Mouse (Mus musculus): Measurements from ENCODE around the gene Gm49711.

Gene Gm49711

DNA sequence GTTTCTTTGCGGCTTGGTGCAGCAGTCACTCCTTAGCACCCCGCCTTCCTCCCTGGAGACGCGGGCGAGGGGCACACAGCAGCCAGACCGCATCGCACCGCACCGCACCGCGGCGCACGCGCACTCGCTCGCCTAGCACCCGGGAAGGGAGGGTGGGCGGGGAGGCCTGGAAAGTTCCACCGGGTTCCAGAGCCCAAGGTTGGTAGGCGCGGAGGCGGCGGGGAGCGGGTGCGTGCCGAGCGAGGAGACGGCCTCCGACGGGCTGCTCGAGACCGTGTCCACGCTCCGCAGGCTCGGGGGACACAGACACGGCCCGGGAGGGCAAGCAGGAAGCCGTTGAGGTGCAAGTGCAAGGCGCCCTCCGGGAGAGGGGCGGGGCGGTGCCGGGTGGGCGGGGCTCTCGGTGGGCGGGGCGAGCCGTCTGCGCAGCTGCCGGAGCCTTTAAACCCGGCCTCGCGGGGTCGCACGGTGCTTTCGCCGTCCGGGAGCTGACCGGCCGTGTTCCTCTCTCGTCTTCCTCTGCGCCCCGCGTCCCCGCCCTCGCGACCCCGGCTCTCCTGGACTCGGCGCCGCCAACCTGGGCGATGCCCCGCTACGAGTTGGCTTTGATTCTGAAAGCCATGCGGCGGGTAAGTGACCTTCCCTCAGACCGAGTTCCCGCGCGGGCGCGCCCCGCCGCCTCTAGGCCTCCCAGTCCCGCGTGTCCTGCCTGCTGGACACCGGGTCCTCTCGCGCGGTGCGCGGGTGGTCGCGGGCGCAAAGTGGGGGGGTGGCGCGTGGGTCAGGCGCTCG, at the start of gene Gm49711, which contains the start of the genes Mrps6 and Slc5a3:
TSS of gene Gm49711 (plus strand) at position 465 of the 792 bp plus-strand sequence.
TSS of gene Mrps6 (plus strand) at position 419 of the 792 bp plus-strand sequence.
TSS of gene Slc5a3 (plus strand) at position 471 of the 792 bp plus-strand sequence.
- peak; percentile 80 for DNase-seq (ENCODE audit: low spot score)

DNA sequence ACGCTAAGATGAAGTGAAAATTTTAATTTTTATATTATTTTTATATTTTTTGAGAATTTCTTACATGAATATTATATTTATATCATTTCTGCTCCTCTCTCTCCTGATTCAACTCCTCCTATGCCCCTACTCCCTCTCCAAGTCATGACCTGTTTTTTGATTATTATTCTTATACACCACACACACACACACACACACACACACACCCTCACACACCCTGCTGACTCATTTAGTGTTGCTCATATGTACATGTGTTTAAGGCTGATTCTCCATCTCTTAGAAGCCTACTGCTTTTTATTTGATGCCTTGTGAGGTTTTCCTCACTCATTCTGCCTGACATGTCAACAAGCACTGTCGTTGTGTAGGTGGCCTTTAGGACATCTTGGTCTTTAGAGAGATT, 48.5 kb upstream of the Gm49711 start:
- DNase-seq (ENCODE audit: low spot score) = no peak

DNA sequence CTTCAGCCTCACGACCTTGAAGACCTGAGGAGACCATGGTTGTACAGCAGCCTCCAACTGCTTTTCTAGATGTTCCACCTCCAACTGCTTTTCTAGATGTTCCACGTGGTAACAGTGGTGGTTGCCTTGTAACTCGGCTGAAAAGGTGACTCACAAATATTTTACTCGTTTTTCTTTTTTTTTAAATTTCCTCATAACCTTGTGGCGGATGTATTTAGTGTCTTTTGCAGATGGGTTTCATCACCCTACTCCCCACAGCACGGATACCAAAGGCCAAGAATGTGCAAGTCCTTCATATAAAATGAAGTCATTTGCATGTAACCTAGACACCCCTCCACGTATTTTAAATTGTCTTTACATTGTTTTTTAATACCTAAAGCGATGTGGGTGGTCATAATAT, 41.3 kb upstream of the Gm49711 start:
- no peak for DNase-seq (ENCODE audit: low spot score)

DNA sequence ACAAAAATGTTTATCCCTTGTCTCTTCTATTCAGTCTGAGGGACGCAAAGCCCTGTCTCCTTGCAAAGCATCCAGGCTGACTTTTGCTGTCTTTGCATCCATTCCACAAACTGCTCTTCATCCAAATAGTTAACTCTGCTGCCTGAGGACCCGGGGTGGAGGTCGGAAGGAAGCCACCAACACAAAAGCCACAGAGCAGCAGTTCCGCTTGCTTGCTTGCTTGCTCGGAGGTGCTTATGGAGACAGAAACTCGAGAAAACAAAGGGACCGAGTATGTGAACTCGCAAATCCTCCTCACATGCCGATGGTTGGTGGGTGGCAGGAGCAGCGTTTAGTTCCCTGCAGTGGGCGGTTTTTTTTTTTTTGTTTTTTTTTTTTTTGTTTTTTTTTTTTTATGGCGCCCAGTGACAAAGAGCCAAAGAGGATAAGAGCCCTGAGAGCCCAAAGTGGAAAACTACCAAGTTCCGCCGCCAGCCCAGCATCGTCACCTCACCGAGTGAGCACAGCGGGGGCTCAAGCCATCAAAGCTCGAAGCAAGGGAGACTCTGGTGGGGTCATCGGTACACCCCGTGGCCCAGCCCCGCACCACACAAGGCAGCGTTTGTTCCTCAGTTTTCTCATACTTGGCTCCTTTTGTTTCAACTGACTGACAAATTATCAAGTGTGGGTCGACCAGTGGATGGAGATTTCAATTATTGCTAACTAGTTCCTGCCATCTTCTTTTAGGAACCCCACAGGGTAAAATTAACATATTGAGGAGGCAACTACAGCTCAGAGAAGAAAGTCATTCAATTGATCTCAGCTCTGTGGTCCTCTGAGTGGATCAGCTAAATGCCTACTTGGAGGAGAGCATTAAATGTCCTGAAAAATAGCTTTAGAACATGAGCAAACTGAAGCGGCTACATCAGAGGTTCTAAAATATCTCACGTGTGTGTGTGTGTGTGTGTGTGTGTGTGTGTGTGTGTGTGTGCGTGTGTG, 38.7 kb upstream of the Gm49711 start:
- no peak for DNase-seq (ENCODE audit: low spot score)

DNA sequence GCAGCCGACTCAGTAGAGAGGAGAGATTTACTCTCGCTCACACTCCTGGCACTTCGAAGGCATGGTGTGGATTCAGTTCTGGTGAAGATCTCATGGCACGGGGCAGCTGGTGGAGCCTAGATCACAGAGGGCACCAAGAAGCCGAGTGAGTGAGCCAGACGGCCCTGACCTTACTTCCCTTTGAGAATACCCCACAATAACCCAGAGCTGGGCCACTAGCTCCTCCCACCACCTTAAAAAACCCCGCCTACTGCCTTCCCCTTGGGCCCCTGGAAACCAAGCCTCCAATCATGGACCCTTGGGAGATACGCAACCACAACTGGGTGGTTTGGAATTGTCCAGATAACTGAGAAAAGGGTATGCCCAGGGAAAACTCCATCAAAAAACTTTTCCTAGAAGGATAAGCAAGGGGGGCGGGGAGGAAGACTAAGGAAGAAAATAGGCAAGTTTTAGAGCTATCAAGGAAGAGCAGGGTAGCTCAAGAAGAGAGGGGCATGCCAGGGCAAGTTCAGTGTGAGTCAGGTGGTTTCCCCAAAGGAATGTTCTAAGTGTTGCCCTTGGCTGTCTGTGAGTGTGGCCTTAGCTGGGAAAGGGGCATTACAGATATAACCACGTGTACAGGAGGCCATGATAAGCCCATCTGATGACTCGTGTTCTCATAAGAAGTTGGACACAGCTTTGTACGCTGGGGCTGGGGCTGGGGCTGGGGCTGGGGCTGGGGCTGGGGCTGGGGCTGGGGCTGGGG, 36.3 kb upstream of the Gm49711 start:
- no peak for DNase-seq (ENCODE audit: low spot score)

DNA sequence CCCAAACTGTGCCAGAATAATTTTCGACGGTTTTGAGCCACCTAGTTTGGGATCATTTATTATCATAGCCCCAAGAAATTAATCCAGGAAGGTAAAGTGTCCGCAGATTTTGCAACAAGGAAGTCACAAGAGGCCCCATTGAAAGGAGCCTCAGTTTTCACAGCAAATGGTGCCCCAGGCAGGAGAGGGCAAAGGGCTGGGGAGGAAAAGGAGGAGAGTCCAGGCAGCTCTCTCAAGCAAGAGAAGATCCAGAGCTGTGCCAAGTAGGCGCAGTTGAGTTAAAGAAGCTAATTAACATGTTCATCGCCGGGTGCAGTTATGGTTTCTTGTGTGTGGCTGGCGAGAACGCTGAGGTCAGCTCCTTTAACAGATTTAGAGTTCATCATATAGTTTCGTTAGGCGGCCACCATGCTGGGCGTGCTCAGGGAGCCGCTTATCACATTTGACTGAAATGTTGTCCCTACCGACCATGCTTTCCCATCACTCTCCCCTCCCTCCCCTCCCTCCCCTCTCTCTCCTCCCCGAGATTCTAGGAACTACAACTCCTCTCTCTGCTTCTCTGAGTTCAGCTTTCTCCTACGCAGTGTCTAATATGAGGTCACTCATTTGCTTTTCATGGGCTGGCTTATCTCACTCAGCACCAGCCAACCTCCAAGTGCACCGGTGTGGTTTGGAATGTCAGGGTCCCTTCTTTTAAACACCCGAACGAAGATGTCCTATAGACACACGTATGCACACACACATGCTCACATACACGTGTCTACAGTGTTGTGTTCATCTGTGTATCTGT, 35.4 kb upstream of the Gm49711 start:
- DNase-seq (ENCODE audit: low spot score) = no peak

DNA sequence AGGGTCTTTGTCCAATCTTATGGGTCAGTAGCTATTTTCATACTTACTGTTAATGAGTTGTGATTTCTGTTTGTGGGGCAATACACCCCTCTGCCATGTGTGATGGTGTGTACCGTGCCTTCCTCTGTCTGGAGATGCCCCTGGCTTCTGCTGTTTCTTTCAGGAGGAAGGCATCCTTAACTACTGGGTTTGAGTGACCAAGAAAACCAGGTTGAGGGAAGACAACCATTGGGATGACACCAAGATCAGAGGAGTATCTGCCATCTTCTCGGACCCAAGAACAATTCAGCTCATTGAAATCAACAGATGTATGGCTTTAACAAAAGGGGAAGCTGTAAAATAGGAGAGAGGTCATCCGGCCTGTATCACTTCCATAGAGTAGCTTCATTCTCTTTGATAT, 24.8 kb upstream of the Gm49711 start:
- DNase-seq (ENCODE audit: low spot score) = no peak

DNA sequence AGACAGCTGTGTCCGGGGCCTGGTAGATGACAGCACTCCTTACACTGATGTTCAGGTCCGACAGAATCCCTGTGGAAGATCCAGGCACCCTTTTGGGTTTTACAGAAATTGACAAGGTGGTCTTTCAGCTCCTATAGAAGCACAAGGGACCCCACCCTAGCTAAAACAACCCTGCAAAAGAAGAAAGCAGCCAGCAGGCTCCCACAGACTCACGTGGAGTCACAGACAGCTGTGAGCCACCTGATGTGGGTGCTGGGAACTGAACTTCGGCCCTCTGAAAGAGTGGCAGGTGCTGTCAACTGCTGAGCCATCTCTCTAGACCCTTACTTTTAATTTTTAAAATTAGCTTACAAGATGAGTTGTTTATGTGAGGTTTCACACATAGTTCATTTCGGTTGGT, 23.4 kb upstream of the Gm49711 start:
- DNase-seq (ENCODE audit: low spot score) = no peak

DNA sequence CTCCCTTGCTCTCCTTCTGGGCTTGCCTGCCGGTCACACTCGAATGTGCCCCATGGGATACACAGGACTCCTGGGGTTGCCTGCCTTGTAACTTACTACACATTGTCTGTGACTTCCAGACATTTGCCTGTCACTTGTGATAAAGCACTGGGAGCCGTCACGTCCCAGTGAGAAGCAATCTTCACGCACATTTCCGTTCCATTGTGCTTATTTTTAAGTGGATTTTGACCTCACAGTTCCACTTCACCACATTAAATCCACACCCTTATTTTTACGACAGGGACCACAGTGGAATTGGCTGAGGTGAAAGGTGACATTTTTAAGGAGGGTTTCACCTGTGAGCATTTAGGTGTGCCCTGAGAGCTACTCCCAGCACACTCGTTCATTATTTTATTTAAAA, 21.4 kb upstream of the Gm49711 start:
- DNase-seq (ENCODE audit: low spot score) = no peak

DNA sequence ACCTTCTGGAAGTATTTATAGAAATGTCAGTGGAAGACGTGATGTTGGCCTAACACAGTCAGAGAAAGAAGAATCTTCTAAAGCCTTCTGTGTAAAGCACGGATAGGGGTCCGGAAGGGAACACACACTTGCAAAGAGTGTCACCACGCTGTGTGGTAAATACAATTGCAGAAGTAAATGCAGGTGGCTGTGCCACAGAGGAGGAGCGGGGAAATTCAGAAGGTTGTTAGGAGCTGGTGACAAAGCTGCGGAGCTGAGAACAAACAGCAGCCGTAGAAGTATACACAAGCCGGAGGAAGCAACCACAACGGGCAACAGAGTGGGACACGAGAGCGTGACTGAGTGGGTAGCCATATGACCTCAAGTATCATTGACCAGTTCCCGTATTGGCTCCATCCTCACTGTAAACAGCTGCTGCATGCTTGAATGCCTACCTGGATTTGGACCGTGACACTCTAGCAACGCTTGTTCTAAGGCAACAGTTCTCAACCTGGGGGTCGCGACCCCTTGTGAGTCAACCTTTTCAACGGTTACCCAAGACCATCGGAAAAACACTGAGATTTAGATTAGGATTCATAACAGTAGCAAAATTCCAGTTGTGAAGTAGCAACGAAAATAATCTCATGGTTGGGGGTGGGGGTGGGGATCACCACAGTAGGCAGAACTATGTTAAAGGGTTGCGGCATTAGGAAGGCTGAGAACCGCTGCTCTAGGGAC, 20.1 kb upstream of the Gm49711 start:
- DNase-seq (ENCODE audit: low spot score) = no peak

DNA sequence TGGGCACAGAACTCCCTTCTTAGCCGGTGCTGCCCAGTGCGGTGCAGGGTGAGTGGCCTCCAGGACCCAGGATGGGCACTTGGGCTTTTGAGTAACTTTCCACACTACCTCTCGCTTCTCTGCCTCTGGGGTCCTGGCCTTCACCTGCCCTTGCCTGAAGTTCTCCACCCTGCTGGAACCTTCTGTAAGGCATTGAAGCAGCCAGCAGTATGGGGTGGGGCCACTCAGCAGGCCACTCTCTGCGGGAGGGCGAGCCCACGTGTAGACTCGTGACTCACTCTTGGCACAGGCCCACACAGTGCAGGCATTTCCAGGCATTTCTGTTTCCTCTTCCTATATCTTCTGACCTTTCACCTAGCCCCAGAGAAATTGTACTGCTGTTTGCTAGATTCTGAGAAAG, 18.7 kb upstream of the Gm49711 start:
- no peak for DNase-seq (ENCODE audit: low spot score)

DNA sequence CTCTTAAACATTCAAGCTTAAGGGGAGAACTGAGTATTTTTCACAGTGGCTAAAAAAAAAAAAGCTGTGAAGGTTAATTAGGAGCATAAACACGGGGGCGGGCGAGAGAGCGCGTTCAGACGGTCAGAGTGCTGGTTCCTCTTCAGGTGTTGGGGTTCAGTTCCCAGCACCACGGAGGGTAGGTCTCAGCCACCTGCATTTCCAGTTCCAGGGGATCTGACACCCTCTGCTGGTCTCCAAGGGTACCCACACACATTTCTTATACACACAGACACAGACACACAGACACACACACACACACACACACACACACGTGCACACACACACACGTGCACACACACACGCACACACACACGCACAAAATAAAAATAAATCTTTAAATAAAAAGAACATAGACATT, 18.1 kb upstream of the Gm49711 start:
- no peak for DNase-seq (ENCODE audit: low spot score)

DNA sequence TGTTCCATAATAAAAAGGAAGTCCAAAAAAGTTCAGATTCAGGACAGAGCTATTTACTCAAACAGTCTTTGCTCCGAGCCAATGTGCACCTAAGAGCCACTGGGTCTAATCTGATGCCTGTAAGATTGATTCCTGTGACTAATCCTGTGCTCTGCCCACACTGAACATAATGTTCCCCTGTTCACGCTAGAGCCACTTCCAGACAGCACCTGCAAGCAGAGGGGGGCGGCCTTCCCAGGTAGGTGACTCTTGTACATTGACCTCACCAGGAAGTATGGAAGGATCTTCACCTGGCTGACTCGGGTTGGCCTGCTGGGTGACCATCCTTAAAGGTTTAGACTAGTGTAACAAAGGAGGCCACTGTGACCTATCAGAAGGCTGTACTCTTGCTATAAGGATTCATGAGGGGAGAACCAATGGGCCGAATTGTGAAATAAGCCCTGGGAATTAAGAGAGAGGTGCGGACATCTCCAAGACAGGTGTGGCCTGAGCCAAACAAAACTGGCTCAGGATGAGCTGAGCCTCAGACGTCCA, 6.3 kb upstream of the Gm49711 start:
- DNase-seq (ENCODE audit: low spot score) = no peak

DNA sequence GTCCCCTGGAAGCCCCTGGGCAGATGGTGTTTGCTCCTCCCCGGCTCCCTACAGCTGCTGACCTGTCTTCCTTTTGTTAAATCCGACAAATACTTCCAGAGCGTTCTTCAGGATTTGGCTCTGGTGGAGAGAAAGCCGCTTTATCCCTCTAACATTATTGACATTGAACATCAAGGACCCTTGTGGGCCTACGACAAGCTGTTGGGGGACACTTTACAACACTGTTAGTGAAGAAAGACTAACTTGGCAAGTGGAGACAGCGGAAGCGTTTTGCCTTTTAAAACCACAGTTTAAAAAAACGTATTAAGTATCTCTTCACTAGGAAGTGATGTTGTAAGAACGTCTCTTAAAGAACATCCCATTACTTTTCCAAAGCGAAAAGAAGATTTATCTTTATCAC, 5.5 kb upstream of the Gm49711 start:
- DNase-seq (ENCODE audit: low spot score) = no peak

DNA sequence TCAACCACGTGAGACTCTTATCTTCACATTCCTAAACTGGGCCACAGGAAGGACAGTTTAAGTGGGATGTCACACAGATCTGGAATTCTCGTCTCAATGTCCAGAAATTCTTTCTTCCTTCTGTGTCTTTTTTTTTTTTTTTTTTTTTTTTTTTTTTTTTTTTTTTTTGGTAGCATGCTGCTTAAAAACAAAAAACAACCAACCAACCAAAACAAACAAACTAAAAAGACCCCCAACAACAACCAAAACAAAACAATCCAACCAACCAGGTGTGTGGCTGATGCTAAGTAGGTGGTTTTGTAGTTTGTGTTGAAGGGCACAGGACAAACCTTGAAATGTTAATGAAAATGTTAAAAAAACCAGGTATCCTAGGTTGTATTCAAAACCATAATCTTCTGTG, 1.4 kb upstream of the Gm49711 start:
- DNase-seq (ENCODE audit: low spot score) = no peak

DNA sequence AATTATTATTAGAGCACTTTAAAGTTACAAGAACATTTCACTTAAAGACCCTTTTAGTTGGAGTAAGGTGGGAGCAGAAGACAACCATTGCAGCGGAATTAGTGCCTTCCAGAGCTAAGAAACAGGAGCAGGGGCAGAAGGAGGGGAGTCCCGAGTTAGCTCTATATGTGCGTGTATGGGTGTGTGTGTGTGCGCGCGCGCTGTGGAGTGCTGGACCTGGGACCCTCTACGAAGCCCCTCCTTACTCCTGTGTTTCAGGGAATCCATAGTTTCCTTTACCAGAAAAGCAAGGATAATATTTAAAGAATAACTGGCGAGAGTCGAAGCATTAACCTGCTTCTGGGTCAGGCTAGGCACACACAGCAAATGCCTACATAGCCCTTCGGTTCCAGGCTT, 662 bp upstream of the Gm49711 start:
- no peak for DNase-seq (ENCODE audit: low spot score)

DNA sequence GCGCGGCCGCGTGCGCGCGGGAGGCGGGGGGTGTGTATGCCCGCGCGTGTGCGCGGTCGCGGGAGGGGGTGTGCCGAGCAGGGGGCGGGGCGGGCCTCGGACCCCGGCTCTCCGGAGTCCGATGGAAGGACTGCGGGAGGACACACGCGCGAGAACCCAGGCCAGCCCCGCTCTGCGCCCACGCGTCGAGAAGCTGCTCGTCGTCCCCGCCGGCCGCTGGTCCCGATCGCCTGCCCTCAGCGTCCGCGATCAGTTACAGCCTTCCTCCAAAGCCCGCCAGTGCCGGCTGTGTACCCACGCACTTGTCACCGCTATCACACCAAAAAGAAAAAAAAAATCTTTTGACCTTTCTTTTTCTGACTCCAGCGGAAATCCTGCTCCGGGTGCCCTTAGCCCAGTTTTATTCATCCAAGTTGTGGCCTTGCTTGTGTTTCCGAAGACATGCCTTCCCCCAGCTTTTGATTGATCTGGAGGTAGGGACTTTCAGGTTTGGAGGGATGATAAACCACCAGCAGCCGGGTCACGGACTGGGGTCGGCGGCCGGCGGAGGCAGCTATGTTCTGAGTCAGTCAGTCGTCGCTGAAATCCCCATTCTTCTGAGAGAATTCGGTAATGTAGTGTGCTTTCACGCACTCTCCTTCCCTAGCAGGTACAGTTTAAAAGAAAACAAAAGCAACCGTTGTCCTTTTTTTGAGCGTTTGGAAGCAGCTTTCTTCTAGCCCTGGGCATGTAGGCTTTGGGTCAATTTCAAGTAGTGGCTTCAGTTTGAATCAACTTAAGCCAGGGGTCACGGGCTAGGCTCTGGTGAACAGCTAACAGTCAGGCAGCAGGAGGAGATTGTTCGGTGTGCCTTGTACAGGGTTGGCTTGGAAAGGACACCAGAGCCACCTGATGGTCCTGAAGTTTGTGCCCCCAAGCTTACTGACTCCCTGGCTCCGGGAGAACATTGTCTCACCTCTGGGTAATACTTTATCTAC, 816 bp downstream of the Gm49711 start:
- DNase-seq (ENCODE audit: low spot score) = peak; percentile 12

DNA sequence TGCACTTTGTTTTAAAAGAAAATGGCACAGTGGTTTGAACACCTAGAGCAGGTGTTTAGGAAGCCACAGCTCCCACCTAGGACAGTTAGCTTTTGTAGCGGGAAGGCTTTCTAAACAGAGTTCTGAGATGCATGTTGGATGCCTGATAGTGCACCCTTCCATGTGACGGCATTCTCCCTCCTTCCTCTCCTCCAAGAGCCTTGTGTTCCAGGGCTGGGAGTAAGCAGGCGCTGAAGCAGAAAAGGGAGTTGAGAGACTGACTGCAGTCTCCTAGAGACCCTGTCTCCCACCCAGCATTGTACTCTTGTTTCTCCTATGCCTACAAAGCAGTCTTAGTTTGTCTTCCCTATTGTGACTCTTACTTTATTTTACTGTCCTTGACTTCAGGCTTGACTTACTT, 2.1 kb downstream of the Gm49711 start:
- no peak for DNase-seq (ENCODE audit: low spot score)

DNA sequence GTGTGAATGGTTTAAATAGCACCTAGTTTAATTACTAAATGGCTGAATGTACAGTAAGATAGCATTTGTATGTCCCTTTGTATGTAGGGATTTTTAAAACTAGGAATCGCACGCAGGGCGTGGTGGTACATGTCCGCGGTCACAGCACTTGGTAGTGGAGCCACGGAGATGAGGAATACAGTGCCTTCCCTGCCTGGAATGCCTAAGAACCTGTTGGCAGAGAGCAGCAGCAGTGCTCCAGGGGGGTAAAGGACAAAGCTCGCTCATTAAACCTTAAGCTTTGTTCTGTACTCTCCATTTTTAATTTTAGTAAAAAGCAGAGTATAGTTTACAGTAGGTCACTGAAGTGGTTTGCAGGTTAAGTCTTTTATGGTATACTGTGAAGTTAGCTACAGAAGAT, 3.5 kb downstream of the Gm49711 start:
- DNase-seq (ENCODE audit: low spot score) = no peak
